Mouse (Mus musculus): ENCODE measurements around the gene Dock8.
"Not testable (repeated sequence)": the region's sequence is repeated elsewhere in the genome, so short reads cannot be mapped to it uniquely, and the experiment has no call there.

Dock8 gene

GRCm38 (mm10) chr19:24998561-24998960 is 773 bp upstream of the Dock8 start:
- DNase-seq (ENCODE audit: low spot score), result no peak

DNA sequence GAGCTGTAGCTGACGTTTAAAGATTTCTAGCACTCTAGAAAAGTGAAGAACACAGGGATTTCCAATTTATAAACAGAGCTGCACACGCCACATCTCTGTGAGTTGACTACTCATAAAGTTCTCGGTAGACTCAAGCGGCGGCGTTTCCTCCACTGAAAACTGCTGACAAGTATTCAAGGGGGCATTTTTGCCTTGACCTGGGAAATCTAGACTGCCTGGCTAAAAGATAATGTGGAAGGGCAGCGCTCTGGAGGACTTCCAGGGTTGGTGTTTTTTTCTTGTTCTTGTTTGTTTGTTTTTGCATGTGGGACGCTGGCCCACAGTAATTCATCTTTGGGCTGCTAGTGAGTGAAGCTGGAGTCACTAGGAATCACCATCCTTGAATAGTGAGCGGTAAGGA is 819 bp downstream of the Dock8 start:
- no peak for DNase-seq (ENCODE audit: low spot score)

- DNase-seq (ENCODE audit: low spot score), result no peak
Measured at GRCm38 (mm10) chr19:25002032-25002431, 2.7 kb downstream of the Dock8 start.

- no peak for DNase-seq (ENCODE audit: low spot score)
Measured at GRCm38 (mm10) chr19:25002828-25003227, 3.5 kb downstream of the Dock8 start.

DNA sequence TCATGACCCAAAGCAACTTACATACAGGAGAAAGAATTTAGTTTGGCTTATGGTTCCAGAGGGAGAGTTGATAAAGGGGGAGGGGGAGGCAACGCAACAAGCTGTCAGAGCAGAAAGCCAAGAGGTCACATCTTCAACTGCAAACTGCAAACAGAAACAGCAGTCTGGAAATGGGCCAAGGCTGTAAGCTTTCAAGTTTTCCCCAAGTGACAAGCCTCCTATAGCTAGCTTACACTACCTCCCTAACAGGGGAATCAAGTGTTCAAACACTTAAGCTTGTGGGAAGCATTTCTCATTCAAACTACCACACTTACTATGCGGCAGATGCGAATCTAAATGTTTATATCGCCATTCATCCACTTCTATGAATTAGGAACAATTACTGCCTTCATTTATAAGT is 4.5 kb downstream of the Dock8 start:
- no peak for DNase-seq (ENCODE audit: low spot score)

DNA sequence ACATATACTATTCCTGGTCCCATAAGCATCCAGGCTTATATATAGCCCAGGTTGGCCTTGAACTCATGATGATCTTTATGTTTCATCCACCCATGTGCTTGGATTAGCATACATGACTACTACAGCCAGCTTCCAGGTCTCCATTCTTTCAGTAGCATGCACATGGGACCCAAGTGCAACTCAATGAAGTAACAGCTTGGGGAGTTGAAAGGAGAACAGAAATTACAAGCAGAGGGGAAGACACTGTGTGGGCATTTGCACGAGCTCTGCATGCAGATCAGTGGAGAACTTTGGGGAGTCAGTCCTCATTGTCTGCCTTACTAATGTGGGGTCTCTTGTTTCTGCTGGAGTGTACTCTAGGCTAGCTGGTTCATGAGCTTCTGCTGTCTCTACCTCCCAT is 7.4 kb downstream of the Dock8 start:
- DNase-seq (ENCODE audit: low spot score), result no peak

GRCm38 (mm10) chr19:25008509-25008908 is 9.2 kb downstream of the Dock8 start:
- no peak for DNase-seq (ENCODE audit: low spot score)

DNA sequence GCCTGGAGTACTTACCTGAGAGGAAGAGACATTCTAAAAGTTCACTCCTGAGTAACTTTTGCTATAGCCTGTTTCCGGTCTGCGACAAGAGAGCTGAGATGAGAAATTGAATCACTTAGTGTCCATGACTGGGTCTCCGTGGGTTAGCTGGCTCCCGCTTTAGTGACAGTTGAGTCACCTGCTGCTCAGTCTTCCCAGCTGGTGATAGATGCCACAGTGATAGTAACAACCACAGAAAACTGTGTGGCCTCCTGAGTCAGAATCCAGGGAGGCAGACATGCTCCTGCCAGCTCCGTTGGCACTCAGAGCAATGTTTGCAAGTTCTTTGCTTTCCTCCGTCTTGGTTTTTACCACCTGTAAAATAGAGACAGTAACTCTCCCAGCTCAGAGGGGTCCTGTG is 23.4 kb downstream of the Dock8 start:
- DNase-seq (ENCODE audit: low spot score), result no peak

DNA sequence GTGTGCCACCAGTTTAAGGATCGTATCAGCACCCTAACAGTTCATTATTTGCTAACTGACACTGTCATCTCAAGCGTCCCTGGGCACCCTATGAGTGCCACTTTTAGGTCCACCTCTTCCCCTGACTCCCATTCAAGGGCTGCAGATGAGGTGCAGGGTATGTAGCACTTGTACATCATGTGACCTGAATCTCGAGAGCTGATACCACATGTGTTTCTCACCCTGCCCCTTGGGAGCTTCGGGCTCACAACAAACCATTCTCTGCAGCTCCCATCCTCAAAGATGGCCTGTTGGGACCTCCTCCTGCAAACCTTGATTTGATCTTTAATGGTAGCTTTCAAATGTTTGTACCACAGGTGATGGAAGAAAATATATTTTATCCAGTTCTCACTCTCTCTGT is 32.4 kb downstream of the Dock8 start:
- DNase-seq (ENCODE audit: low spot score), result no peak

DNA sequence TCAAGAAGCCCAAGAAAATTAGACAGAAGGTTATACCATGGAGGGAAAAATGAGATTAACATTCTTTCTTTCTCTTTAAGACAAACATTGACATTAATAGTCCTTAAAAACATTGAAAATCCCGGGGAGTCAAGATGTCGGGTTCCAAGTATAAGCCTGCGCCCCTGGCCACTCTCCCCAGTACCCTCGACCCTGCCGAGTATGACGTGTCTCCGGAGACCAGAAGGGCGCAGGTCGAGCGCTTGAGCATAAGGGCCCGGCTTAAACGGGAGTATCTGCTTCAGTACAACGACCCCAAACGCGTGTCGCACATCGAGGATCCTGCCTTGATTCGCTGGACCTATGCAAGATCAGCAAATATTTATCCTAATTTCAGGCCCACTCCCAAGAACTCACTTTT is 33.7 kb downstream of the Dock8 start:
- DNase-seq (ENCODE audit: low spot score), result not testable (repeated sequence)

DNA sequence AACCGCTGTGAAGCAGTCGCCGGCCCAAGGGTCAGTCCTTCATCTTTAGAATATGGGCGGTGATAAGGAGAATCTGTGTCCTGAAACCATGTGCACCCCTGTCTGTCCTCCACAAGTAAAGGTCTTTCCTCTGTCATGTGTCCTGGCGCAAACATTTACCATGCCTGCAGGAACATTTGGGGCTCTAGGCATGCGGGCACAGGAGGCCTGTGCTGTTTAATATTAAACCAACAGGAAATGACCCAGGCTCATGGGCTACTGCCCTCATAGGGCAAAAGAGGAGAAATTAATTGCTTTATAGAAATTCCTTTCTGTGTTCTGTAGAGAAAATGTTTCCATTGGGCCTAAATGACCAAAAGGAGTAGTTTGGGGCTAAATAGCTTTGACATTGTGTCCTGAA is 36.5 kb downstream of the Dock8 start:
- DNase-seq (ENCODE audit: low spot score), result no peak

GRCm38 (mm10) chr19:25036784-25037183 is 37.5 kb downstream of the Dock8 start:
- no peak for DNase-seq (ENCODE audit: low spot score)

DNA sequence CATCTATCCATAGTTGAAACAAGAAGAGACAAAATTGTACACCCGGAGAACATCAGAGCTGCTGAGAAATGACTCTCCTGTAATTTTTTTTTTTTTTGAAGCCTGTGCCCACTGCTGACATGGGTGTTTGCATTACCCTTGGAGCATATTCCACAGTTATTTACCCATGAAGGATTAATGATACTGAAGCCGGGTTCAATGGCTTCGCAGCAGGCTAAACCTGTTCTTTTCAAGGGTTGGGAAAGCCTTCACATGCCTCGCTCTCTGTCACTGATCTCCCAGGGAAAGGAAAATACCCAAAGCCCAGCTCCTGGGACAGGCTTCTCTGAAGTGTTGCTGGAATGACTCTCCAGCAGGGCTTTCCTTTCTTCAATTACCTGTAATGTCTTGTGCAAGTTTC is 37.9 kb downstream of the Dock8 start:
- DNase-seq (ENCODE audit: low spot score), result no peak

DNA sequence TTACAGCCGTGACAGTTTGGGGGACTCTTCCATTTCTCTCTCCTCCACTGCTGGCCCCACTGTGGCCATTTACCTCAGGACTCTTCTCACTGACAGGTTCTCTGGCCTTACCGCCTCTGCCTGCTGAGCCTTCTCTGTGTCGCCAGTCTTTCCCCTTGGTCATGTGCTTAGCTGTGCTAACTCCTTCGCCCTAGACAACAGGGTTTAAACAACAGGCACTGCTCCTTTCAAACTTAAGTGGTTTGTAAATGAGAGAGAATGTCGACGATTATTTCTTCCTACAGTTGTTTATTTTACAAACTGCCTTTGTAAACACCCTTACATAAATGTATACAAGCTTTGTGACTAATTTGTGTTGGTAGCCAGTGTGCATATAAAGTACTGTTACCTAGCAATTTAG is 39.0 kb downstream of the Dock8 start:
- DNase-seq (ENCODE audit: low spot score), result no peak

GRCm38 (mm10) chr19:25041209-25041608 is 41.9 kb downstream of the Dock8 start:
- DNase-seq (ENCODE audit: low spot score), result no peak

DNA sequence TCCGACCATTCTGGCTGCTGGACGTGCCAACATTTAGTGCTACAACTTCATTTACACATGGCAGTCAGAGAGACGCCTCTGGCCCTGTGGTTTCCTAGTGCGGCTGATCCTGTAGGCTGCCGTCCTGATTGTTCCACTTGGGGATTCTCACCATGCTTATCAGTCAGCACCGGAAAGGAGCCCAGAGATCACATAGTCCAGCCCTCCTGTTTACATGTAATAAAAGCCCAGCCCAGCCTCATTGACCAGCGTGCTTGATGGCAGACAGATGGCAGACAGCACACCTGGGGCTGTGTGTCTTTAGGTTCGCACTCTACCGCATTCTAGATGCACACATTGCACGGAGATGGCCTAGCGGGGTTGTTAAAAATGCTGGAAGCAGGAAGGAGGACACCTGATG is 43.6 kb downstream of the Dock8 start:
- no peak for DNase-seq (ENCODE audit: low spot score)

DNA sequence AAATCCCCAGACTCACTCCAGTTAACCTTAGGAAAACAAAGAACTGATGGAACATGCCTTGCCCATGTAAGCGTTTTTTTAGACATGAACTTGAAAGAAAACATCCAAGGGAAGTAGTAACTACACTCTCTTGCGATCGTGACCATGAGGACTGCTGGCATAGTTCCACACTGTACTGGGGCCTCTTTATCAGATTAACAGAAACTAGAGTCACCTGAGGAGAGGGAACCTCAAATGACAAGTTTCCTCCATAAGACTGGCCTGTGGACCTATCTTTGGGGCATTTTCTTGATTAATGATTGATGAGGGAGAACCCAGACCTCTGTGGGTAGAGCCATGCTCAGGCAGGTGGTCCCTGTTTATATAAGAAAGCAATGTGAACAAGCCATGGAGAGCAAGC is 44.7 kb downstream of the Dock8 start:
- no peak for DNase-seq (ENCODE audit: low spot score)

- DNase-seq (ENCODE audit: low spot score), result no peak
Measured at GRCm38 (mm10) chr19:25052355-25052754, 53.0 kb downstream of the Dock8 start.

DNA sequence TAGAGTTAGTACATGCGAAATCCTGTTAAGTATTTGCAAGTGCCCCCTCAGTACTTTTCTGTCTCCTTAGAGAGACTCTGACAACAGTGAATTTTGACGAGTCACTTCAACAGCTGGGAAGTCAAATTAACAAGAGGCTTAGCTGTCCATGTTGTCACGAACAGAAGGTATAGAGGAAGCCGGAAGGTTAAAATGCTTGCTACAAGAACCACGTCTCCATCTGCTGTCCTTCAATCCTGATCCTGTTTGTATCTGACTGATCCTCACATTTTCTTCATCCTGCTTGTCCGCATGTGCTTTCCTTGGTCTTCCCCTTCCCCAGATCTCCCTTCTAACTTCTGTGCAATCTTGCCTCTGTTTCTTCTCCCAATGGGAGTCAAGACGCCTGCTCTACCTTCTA is 53.8 kb downstream of the Dock8 start:
- DNase-seq (ENCODE audit: low spot score), result no peak

- no peak for DNase-seq (ENCODE audit: low spot score)
Measured at GRCm38 (mm10) chr19:25055025-25055424, 55.7 kb downstream of the Dock8 start.

DNA sequence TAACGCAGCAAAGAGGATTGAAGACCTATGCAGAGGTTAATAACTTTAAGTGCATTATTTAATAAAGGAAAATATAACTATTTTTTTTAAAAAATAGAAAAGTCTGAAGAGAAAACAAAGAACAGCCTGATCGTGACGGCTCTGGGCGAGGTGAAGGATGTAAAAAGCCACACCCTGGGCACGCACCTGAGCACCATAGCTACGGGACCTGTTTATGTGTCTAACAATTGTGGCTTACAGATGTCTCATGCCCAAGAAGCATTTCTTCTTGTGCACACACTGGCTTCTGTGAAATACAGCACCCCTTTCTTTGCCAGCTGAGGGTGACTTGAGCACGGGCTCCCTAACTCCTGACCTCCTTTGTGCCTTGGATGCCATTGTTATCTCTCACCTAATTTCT is 56.2 kb downstream of the Dock8 start:
- DNase-seq (ENCODE audit: low spot score), result no peak

- no peak for DNase-seq (ENCODE audit: low spot score)
Measured at GRCm38 (mm10) chr19:25056224-25056623, 56.9 kb downstream of the Dock8 start.

GRCm38 (mm10) chr19:25057826-25058225 is 58.5 kb downstream of the Dock8 start:
- no peak for DNase-seq (ENCODE audit: low spot score)

- DNase-seq (ENCODE audit: low spot score), result no peak
Measured at GRCm38 (mm10) chr19:25059847-25060364, 60.6 kb downstream of the Dock8 start.

GRCm38 (mm10) chr19:25060375-25060774 is 61.0 kb downstream of the Dock8 start:
- no peak for DNase-seq (ENCODE audit: low spot score)

All from left cerebral cortex, adult 11 months (tissue).